Mouse (Mus musculus): ENCODE measurements around the gene Gm17324. TPM values are rescaled to one million over a fixed set of nuclear protein-coding genes. Genes with fewer than 3 reads are reported as not detected.
"Not testable (repeated sequence)": the region's sequence is repeated elsewhere in the genome, so short reads cannot be mapped to it uniquely, and the experiment has no call there.

Gm17324 gene
- under 1 TPM; 0.63 to 0.65 TPM for total RNA-seq (2021)
- long read RNA-seq, experiment 1, partial matches to known transcripts: 0 of 1 reads
- long read RNA-seq, experiment 1, other reads (novel, unspliced or antisense): 0 of 1 reads
- long read RNA-seq, experiment 2: 0 reads

- intact Hi-C loops (cut with DNase I): loop anchor here (2.0 to 5.0 kb wide), 2 partner anchors 33 to 271 kb away; no protein-coding TSS in a partner anchor
- TF ChIP-seq CTCF (IDR thresholded peaks at IDR 0.05): no peak
These were observed at the start of gene Gm17324, which contains the start of gene Mto1 for GRCm38 (mm10) chr9:78447973-78448873. Gene Gm17324 (minus strand): TSS chr9:78448786. Gene Mto1 (plus strand): TSS chr9:78448208.

GRCm38 (mm10) chr9:78493171-78493570 lies 44.6 kb upstream of the Gm17324 start:
- intact Hi-C loops (cut with DNase I): no loop called here
- H3K27ac ChIP-seq: no peak overlapping the region

More at GRCm38 (mm10) chr9:78447973-78448873, at the start of gene Gm17324, which contains the start of gene Mto1:
- DNase-seq (ENCODE audit: extremely low spot score in 1 of 2, low spot score in 2 of 2): peak; percentile 90
- peak within 1 kb of the TSS; percentile 93 for H3K27ac ChIP-seq
- peak within 1 kb of the TSS; percentile 81 for H3K4me3 ChIP-seq

GRCm38 (mm10) chr9:78492254-78492653 lies 43.7 kb upstream of the Gm17324 start:
- intact Hi-C loops (cut with DNase I): no loop called here
- no peak for TF ChIP-seq CTCF (IDR thresholded peaks at IDR 0.05)

More at GRCm38 (mm10) chr9:78493171-78493570, 44.6 kb upstream of the Gm17324 start:
- DNase-seq (ENCODE audit: extremely low spot score in 1 of 2, low spot score in 2 of 2): no peak
- no peak for TF ChIP-seq CTCF (IDR thresholded peaks at IDR 0.05)
- no peak overlapping the region for H3K4me3 ChIP-seq

GRCm38 (mm10) chr9:78491169-78491568 lies 42.6 kb upstream of the Gm17324 start:
- DNase-seq (ENCODE audit: extremely low spot score in 1 of 2, low spot score in 2 of 2): no peak
- Histone ChIP-seq H3K27ac (no peak overlapping the region), H3K4me3 (no peak overlapping the region)
- intact Hi-C loops (cut with DNase I): no loop called here
- TF ChIP-seq CTCF (IDR thresholded peaks at IDR 0.05): no peak

More at GRCm38 (mm10) chr9:78492254-78492653, 43.7 kb upstream of the Gm17324 start:
- no peak for DNase-seq (ENCODE audit: extremely low spot score in 1 of 2, low spot score in 2 of 2)
- no peak overlapping the region for H3K27ac ChIP-seq
- H3K4me3 ChIP-seq: no peak overlapping the region

GRCm38 (mm10) chr9:78488890-78489420 lies 40.4 kb upstream of the Gm17324 start, which contains the start of gene Eef1a1:
Gene Eef1a1 (minus strand): TSS chr9:78489151.
- DNase-seq (ENCODE audit: extremely low spot score in 1 of 2, low spot score in 2 of 2): peak in 1 of 2 experiments; percentile 36
- TF ChIP-seq CTCF (IDR thresholded peaks at IDR 0.05): no peak
- Histone ChIP-seq H3K27ac (peak within 1 kb of the TSS; percentile 62), H3K4me3 (peak within 1 kb of the TSS; percentile 61)
- intact Hi-C loops (cut with DNase I): no loop called here

GRCm38 (mm10) chr9:78488021-78488420 lies 39.4 kb upstream of the Gm17324 start:
- H3K4me3 ChIP-seq; H3K27ac ChIP-seq; intact Hi-C loops (cut with DNase I); DNase-seq (ENCODE audit: extremely low spot score in 1 of 2, low spot score in 2 of 2): not testable (repeated sequence)

- H3K27ac ChIP-seq: no peak overlapping the region
- TF ChIP-seq CTCF (IDR thresholded peaks at IDR 0.05): no peak
- H3K4me3 ChIP-seq: no peak overlapping the region
- DNase-seq (ENCODE audit: extremely low spot score in 1 of 2, low spot score in 2 of 2): no peak
- intact Hi-C loops (cut with DNase I): no loop called here
These were observed 36.1 kb upstream of the Gm17324 start for GRCm38 (mm10) chr9:78484660-78485059.

GRCm38 (mm10) chr9:78482386-78482785 lies 33.8 kb upstream of the Gm17324 start:
- Histone ChIP-seq H3K4me3 (peak overlapping the region; percentile 63), H3K27ac (peak overlapping the region; percentile 92)
- no peak for DNase-seq (ENCODE audit: extremely low spot score in 1 of 2, low spot score in 2 of 2)
- no peak for TF ChIP-seq CTCF (IDR thresholded peaks at IDR 0.05)
- intact Hi-C loops (cut with DNase I): no loop called here

- TF ChIP-seq CTCF (IDR thresholded peaks at IDR 0.05): no peak; the same call in 1 of the 2 replicates
- peak overlapping the region; percentile 98 for H3K27ac ChIP-seq
- DNase-seq (ENCODE audit: extremely low spot score in 1 of 2, low spot score in 2 of 2): peak; percentile 93 to 96
- intact Hi-C loops (cut with DNase I): loop anchor here (1.0 to 2.0 kb wide), 2 partner anchors 33 to 46 kb away; partner anchors contain the start of genes Gm17324 and Mto1
- peak overlapping the region; percentile 70 for H3K4me3 ChIP-seq
These were observed 33.1 kb upstream of the Gm17324 start for GRCm38 (mm10) chr9:78481423-78482331.

GRCm38 (mm10) chr9:78480706-78481358 lies 32.2 kb upstream of the Gm17324 start:
- Histone ChIP-seq H3K27ac (peak overlapping the region; percentile 98), H3K4me3 (peak overlapping the region; percentile 70)
- DNase-seq (ENCODE audit: extremely low spot score in 1 of 2, low spot score in 2 of 2): peak; percentile 71 to 76
- TF ChIP-seq CTCF (IDR thresholded peaks at IDR 0.05): no peak
- intact Hi-C loops (cut with DNase I): loop anchor here (1.0 to 2.0 kb wide), 2 partner anchors 32 to 46 kb away; partner anchors contain the start of genes Gm17324 and Mto1

GRCm38 (mm10) chr9:78480227-78480626 lies 31.6 kb upstream of the Gm17324 start:
- DNase-seq (ENCODE audit: extremely low spot score in 1 of 2, low spot score in 2 of 2): not testable (repeated sequence)
- H3K27ac ChIP-seq: peak overlapping the region; percentile 98
- peak overlapping the region; percentile 70 for H3K4me3 ChIP-seq
- intact Hi-C loops (cut with DNase I): loop anchor here (2.0 kb wide), 1 partner anchor 31 kb away; the partner anchor contains the start of genes Gm17324 and Mto1

- DNase-seq (ENCODE audit: extremely low spot score in 1 of 2, low spot score in 2 of 2); intact Hi-C loops (cut with DNase I); H3K27ac ChIP-seq; H3K4me3 ChIP-seq: not testable (repeated sequence)
These were observed 30.7 kb upstream of the Gm17324 start for GRCm38 (mm10) chr9:78479308-78479707.

- DNase-seq (ENCODE audit: extremely low spot score in 1 of 2, low spot score in 2 of 2); H3K27ac ChIP-seq; intact Hi-C loops (cut with DNase I); H3K4me3 ChIP-seq: not testable (repeated sequence)
These were observed 29.5 kb upstream of the Gm17324 start for GRCm38 (mm10) chr9:78478009-78478605.

Measured in left cerebral cortex, adult 2 months (tissue).